Mouse (Mus musculus) liver, embryonic 14 days (tissue): ENCODE data around the gene Gna13. TPM values are rescaled to one million over a fixed set of nuclear protein-coding genes. Genes with fewer than 3 reads are reported as not detected.

ENCODE experiments used
- polyA plus RNA-seq: library from polyadenylated mRNA; depleted of rRNA; stranded (reverse); fragments of >200 nt; gene quantifications from 2 replicates; pipeline ENCODE4 v1.2.3, GENCODE M21; 2012; rRNA removed

The Gna13 gene
- polyA plus RNA-seq: 9.0 and 10.1 TPM in 2 replicates

GRCm38 (mm10) chr11:109362463-109363190, at the start of gene Gna13:
Gene Gna13 (plus strand): TSS chr11:109362831.

GRCm38 (mm10) chr11:109413617-109414016, 51.0 kb downstream of the Gna13 start, which contains the start of gene 9930022D16Rik:
Gene 9930022D16Rik (plus strand): TSS chr11:109413917.

GRCm38 (mm10) chr11:109425392-109426271, 63.0 kb downstream of the Gna13 start, which contains the start of gene Amz2:
Gene Amz2 (plus strand): TSS chr11:109425946.

Other genes with a start within 250 kb of the Gna13 start
- gene E030025P04Rik, start 218.5 kb upstream of the Gna13 start, polyA plus RNA-seq: not detected in 2 replicates
- gene Rgs9, start 64.7 kb upstream of the Gna13 start, polyA plus RNA-seq: 0.06 and 0.08 TPM in 2 replicates
- not detected in 2 replicates for gene 9930022D16Rik, start 51.1 kb downstream of the Gna13 start, polyA plus RNA-seq
- 13.3 and 13.7 TPM in 2 replicates for gene Amz2, start 63.1 kb downstream of the Gna13 start, polyA plus RNA-seq
- 2.1 and 2.7 TPM in 2 replicates for gene Arsg, start 110.5 kb downstream of the Gna13 start, polyA plus RNA-seq
- gene Slc16a6, start 110.8 kb downstream of the Gna13 start, polyA plus RNA-seq: 5.3 and 9.4 TPM in 2 replicates
- 12.8 TPM in 2 replicates for gene Wipi1, start 249.1 kb downstream of the Gna13 start, polyA plus RNA-seq